Mouse (Mus musculus): Measurements from ENCODE around the gene Myo1e. TPM values are rescaled to one million over a fixed set of nuclear protein-coding genes. Genes with fewer than 3 reads are reported as not detected.
A peak's percentile ranks its signal among the peaks of the same experiment; 100 is the strongest.

Gene Myo1e
- total RNA-seq, 2 experiments from 2014 or later: 17.9 to 19.5 TPM

- DNase-seq: no peak
These were observed 205.9 kb downstream of the Myo1e start for GRCm38 (mm10) chr9:70413038-70413437.

GRCm38 (mm10) chr9:70416412-70416811, 209.3 kb downstream of the Myo1e start:
- no peak for DNase-seq

DNA sequence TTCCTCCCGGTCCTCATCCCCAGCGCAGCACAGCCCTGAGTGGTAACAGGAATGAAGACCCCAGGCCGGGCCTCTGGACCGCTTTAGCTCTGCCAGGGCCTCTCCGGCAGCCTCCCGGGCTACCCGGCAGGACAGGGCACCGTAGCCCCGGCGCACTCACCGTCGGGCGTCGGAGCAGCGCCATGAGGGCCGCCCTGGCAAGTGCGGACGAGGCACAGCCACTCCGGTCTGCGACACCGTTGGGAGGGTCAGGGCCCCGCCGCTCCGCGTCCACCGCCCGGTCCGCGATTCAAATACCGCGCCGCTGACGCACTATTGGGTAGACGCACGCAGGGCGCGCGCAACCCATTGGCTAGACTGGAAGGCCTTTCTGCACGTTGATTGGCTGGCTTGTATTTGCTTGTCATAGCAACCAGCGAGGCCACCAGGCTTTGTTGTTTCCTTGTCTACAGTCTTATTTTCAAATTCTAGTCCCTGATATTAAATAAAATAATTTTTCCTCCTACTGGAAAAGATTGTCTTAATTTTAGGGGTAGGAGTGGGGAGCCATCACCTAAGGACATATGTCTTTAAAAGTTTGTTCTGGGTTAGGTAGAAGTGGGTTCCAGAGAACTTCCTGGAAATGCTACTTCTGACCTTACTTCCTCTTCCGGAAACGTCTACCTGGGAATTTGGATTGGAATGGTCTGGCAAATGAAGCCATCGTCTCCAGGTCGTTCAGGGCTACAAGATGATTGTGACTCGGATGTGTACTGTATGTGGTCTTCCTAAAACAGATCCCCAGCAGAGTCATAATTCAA, 214.3 kb downstream of the Myo1e start, which contains the start of gene Ccnb2:
TSS of gene Ccnb2 (minus strand) at position 291 of the 800 bp plus-strand sequence.
- peak; percentile 92 for DNase-seq

- DNase-seq: no peak
These were observed 215.5 kb downstream of the Myo1e start for GRCm38 (mm10) chr9:70422661-70423060.

GRCm38 (mm10) chr9:70439959-70440358, 232.8 kb downstream of the Myo1e start:
- DNase-seq: no peak

- no peak for DNase-seq
These were observed 241.9 kb downstream of the Myo1e start for GRCm38 (mm10) chr9:70449072-70449471.

Small RNA genes within 50 kb of the gene (microRNA-seq; reads per million reads assigned to microRNA genes)
- not detected for gene Mir5626

Other genes with a start within 250 kb of the Myo1e start
- gene Bnip2, start 217.9 kb upstream of the Myo1e start, total RNA-seq (2021): 100 to 1,000 TPM in 1 of 2 experiments, 10 to 100 TPM in 1; 96.8 to 108 TPM
- 10 to 100 TPM; 75.6 to 78.4 TPM for gene Gtf2a2, start 194.8 kb upstream of the Myo1e start, total RNA-seq (2021)
- gene Gcnt3, start 169.3 kb upstream of the Myo1e start, total RNA-seq (2021): not detected
- gene Fam81a, start 64.8 kb upstream of the Myo1e start, total RNA-seq (2021): 1 to 10 TPM; 3.2 to 3.7 TPM
- 10 to 100 TPM; 23.9 to 26.1 TPM for gene Ccnb2, start 214.2 kb downstream of the Myo1e start, total RNA-seq (2021)